9 mouse cellular contexts compared by ENCODE assay signal in the genomic region with DNA sequence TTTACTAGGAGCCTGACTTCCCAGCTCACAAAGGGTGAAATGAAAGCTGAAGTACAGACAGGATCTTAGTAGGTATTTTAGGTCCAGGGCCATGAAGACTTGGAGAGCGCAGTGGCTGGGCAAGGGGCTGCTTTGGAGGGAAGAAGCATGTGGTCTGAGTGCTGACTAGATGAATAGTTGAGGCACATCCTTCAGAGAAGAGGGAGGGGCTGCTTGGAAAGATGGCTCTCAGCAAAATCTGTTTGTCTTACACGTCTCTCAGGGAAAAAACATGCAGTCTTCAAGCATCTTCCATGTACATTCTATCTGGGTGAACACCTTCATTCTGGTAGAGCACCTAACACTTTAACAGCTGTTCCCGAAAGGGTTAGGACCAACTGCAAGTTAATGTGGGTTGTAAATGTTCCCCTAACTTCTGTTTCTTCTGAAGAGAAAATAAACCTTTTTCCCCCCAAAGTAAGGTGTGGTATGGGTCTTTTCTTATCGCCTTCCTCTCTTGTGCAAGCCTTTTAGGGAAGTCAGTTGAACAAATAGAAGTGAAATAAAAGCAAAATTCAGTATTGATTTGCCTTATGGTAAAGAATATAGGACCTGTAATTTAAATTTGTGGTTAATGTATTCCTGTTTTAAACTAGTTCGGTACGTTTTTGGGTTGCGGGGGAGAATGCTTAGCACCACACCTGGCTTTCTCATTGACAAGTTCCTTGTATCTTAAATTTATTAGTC. TPM values are rescaled to one million over a fixed set of nuclear protein-coding genes. Genes with fewer than 3 reads are reported as not detected.
DNase-seq lines count a peak whose midpoint lies in the region; ATAC-seq and TF ChIP-seq lines count a peak whose summit lies in the region.
"Had no signal": no experiment of that assay in that cellular context is flagged by ENCODE, and none has a peak within 500 bp of the region (broad histone marks: within the 10 kb centered on the region; RNA-seq: fewer than 3 reads in every experiment).

No protein-coding gene starts in this region.

- TF ChIP-seq POLR2A in liver, adult 2 months (IDR thresholded peaks at IDR 0.05; ENCODE audit: extremely low read depth, insufficient read depth, low read length) = no peak

- no peak for ATAC-seq in heart, postnatal 0 days (ENCODE audit: insufficient read depth, low read depth)

- H3K36me3 ChIP-seq in liver, adult 2 months (ENCODE audit: control insufficient read depth, insufficient read depth, low read length) = peaks cover 42% of the 10 kb centered on the region
- H3K36me3 ChIP-seq in heart, postnatal 0 days (replicated peaks; ENCODE audit: control insufficient read depth, insufficient read depth, low read length) = peaks cover 54% of the 10 kb centered on the region
- no peaks in the 10 kb centered on the region for H3K36me3 ChIP-seq in macrophage (ENCODE audit: inconsistent target)

- H3K4me1 ChIP-seq in liver, adult 2 months (ENCODE audit: control insufficient read depth, insufficient read depth, low read length) = peaks cover 51% of the 10 kb centered on the region
- H3K4me1 ChIP-seq in heart, postnatal 0 days (ENCODE audit: control insufficient read depth, insufficient read depth) = peaks cover 55% of the 10 kb centered on the region

- H3K9me3 ChIP-seq in heart, postnatal 0 days (replicated peaks; ENCODE audit: control insufficient read depth, low read length) = no peaks in the 10 kb centered on the region

- no peak for DNase-seq in liver, adult 2 months (ENCODE audit: extremely low read depth, low read depth, low spot score)
- DNase-seq in liver (no peak), R1 (ENCODE audit: low read depth, low spot score) (peak; percentile 64)
- DNase-seq in heart, postnatal 0 days (ENCODE audit: low spot score) = no peak
- DNase-seq in c-Kit-positive CD71-positive TER-119-positive erythroid progenitor cells, embryonic 14.5 days (ENCODE audit: low spot score) = no peak
- DNase-seq in layer of hippocampus, adult 9-11 months = no peak
- no peak for DNase-seq in layer of hippocampus, postnatal 25 days (ENCODE audit: extremely low spot score in 1 of 2, low spot score in 1 of 2)
- DNase-seq: adrenal gland, postnatal 36 days had no signal

- 51% methylated on average over 7 of the region's 7 CpGs for WGBS in liver, adult 2 months
- 64% methylated on average over 7 of the region's 7 CpGs for whole genome bisulfite sequencing in heart, postnatal 0 days
- WGBS in macrophage (ENCODE audit: missing documents) = 30% methylated on average over 7 of the region's 7 CpGs

- no peak for TF ChIP-seq EP300 in heart, postnatal 0 days (IDR thresholded peaks at IDR 0.05; ENCODE audit: low read depth)

- no peak overlapping the region; the same call in 1 of the 2 replicates for H3K4me3 ChIP-seq in liver, adult 2 months (ENCODE audit: insufficient read depth, low read depth, low read length)
- H3K4me3 ChIP-seq in heart, postnatal 0 days (ENCODE audit: low read depth, low read length) = peak overlapping the region; percentile 99
- H3K4me3 ChIP-seq in macrophage (ENCODE audit: inconsistent target) = peak overlapping the region; percentile 90

- peak overlapping the region; percentile 92 for H3K4me2 ChIP-seq in heart, postnatal 0 days (ENCODE audit: low read depth, low read length)

- H3K27ac ChIP-seq in liver, adult 2 months (replicated peaks; ENCODE audit: insufficient read depth, low read depth, low read length) = peak overlapping the region; percentile 100
- H3K27ac ChIP-seq in heart, postnatal 0 days (ENCODE audit: low read depth) = peak overlapping the region; percentile 100
- H3K27ac ChIP-seq in macrophage = peak overlapping the region; percentile 94

- TF ChIP-seq CTCF in liver, adult 2 months (IDR thresholded peaks at IDR 0.05; ENCODE audit: low read depth, low read length) = no peak
- TF ChIP-seq CTCF in heart, postnatal 0 days (IDR thresholded peaks at IDR 0.05; ENCODE audit: low read depth) = no peak

- peaks cover 26% of the 10 kb centered on the region for H3K79me2 ChIP-seq in liver, adult 2 months (ENCODE audit: control insufficient read depth, insufficient read depth, low read length)
- peaks cover 90% of the 10 kb centered on the region for H3K79me2 ChIP-seq in macrophage (ENCODE audit: inconsistent target)

- H3K27me3 ChIP-seq in liver, adult 2 months (ENCODE audit: control insufficient read depth, insufficient read depth, low read length) = no peaks in the 10 kb centered on the region
- no peaks in the 10 kb centered on the region for H3K27me3 ChIP-seq in heart, postnatal 0 days (ENCODE audit: control insufficient read depth, insufficient read depth, low read length)

- H3K9ac ChIP-seq in liver, adult 2 months (ENCODE audit: low read depth, low read length) = peak overlapping the region; percentile 75
- peak overlapping the region; percentile 100; the same call in 1 of the 2 replicates for H3K9ac ChIP-seq in heart, postnatal 0 days (replicated peaks; ENCODE audit: low read depth, low read length)

RNA-seq across cellular contexts. Expression of gene Mcl1, which starts 4.3 kb away (rescaled TPM):
- total RNA-seq in liver, adult 2 months (2014; rRNA removed) = 57.5 and 92.2 TPM in 2 replicates
- 38.7 and 39.4 TPM in 2 replicates for polyA plus RNA-seq in liver, adult 2 months (2012; rRNA removed)
- 213 and 278 TPM in 2 replicates for total RNA-seq in heart, postnatal 0 days (2014; rRNA removed; ENCODE audit: low replicate concordance)
- 50.1 and 51.9 TPM in 2 replicates for polyA plus RNA-seq in heart, postnatal 0 days (2015; fragmentation: Nextera tagmentation; extraction: Ambion mirVana)
- total RNA-seq in macrophage (2018; cell fraction: chromatin; rRNA removed) = 1,000 to 10,000 TPM in 10 of 26 experiments, 100 to 1,000 TPM in 16; 471 to 2,042 (median 842) TPM
- 1,000 to 10,000 TPM in 4 of 26 experiments, 100 to 1,000 TPM in 22; 492 to 1,133 (median 611) TPM for total RNA-seq in macrophage (2018; cell fraction: cytosol; rRNA removed)
- 1,000 to 10,000 TPM in 21 of 26 experiments, 100 to 1,000 TPM in 5; 701 to 2,394 (median 1,238) TPM for total RNA-seq in macrophage (2018; cell fraction: nucleus; rRNA removed)
- polyA plus RNA-seq in macrophage (2018) = 251 to 507 TPM (median 488 TPM) in 3 replicates
- total RNA-seq in layer of hippocampus, postnatal 25 days (2021) = 10 to 100 TPM; 54.6 to 61.6 TPM

RNA-seq across cellular contexts. Expression of gene Adamtsl4, which starts 24.8 kb away (rescaled TPM):
- 0.55 and 1.6 TPM in 2 replicates for total RNA-seq in liver, adult 2 months (2014; rRNA removed)
- 2.5 and 4.7 TPM in 2 replicates for polyA plus RNA-seq in liver, adult 2 months (2012; rRNA removed)
- 20.2 and 23.8 TPM in 2 replicates for total RNA-seq in heart, postnatal 0 days (2014; rRNA removed; ENCODE audit: low replicate concordance)
- polyA plus RNA-seq in heart, postnatal 0 days (2015; fragmentation: Nextera tagmentation; extraction: Ambion mirVana) = 7.5 and 11.2 TPM in 2 replicates
- 1 to 10 TPM in 21 of 26 experiments, under 1 TPM in 5; 0.40 to 8.2 (median 3.2) TPM for total RNA-seq in macrophage (2018; cell fraction: chromatin; rRNA removed)
- 1 to 10 TPM in 13 of 26 experiments, under 1 TPM in 13; 0.22 to 4.1 (median 1.2) TPM for total RNA-seq in macrophage (2018; cell fraction: cytosol; rRNA removed)
- total RNA-seq in macrophage (2018; cell fraction: nucleus; rRNA removed) = 1 to 10 TPM in 21 of 26 experiments, under 1 TPM in 5; 0.21 to 9.6 (median 2.3) TPM
- 0.38 to 3.1 TPM (median 1.9 TPM) in 3 replicates for polyA plus RNA-seq in macrophage (2018)
- 1 to 10 TPM; 3.7 to 4.0 TPM for total RNA-seq in layer of hippocampus, postnatal 25 days (2021)

RNA-seq across cellular contexts. Expression of gene Ensa, which starts 38.1 kb away (rescaled TPM):
- 23.5 and 25.1 TPM in 2 replicates for total RNA-seq in liver, adult 2 months (2014; rRNA removed)
- 5.0 and 5.2 TPM in 2 replicates for polyA plus RNA-seq in liver, adult 2 months (2012; rRNA removed)
- total RNA-seq in heart, postnatal 0 days (2014; rRNA removed; ENCODE audit: low replicate concordance) = 43.3 and 49.6 TPM in 2 replicates
- 38.5 and 40.6 TPM in 2 replicates for polyA plus RNA-seq in heart, postnatal 0 days (2015; fragmentation: Nextera tagmentation; extraction: Ambion mirVana)
- total RNA-seq in macrophage (2018; cell fraction: chromatin; rRNA removed) = 100 to 1,000 TPM; 114 to 467 (median 312) TPM
- 100 to 1,000 TPM in 22 of 26 experiments, 10 to 100 TPM in 4; 85.2 to 121 (median 110) TPM for total RNA-seq in macrophage (2018; cell fraction: cytosol; rRNA removed)
- total RNA-seq in macrophage (2018; cell fraction: nucleus; rRNA removed) = 100 to 1,000 TPM; 134 to 367 (median 267) TPM
- 79.1 to 122 TPM (median 121 TPM) in 3 replicates for polyA plus RNA-seq in macrophage (2018)
- 100 to 1,000 TPM; 298 to 321 TPM for total RNA-seq in layer of hippocampus, postnatal 25 days (2021)
